Mouse (Mus musculus) mature B cell (primary cell): ENCODE measurements around the gene Rcan1.

ENCODE experiments used
- in situ Hi-C: fragments of 300-500 bp; cut with MboI; formaldehyde crosslinking; loops from 2 replicates; pipeline ENCODE4 v1.14.3; 2019

Rcan1 gene

GRCm38 (mm10) chr16:92399490-92400458, 70.9 kb downstream of the Rcan1 start:
- in situ Hi-C loops: no loop called here

- in situ Hi-C loops: no loop called here
Measured at GRCm38 (mm10) chr16:92398574-92399118, 72.0 kb downstream of the Rcan1 start.

- in situ Hi-C loops: no loop called here
Measured at GRCm38 (mm10) chr16:92397745-92398573, 72.7 kb downstream of the Rcan1 start.

GRCm38 (mm10) chr16:92393732-92394131, 76.9 kb downstream of the Rcan1 start:
- in situ Hi-C loops: no loop called here

- in situ Hi-C loops: no loop called here
Measured at GRCm38 (mm10) chr16:92387692-92388091, 83.0 kb downstream of the Rcan1 start.

- in situ Hi-C loops: no loop called here
Measured at GRCm38 (mm10) chr16:92385062-92385461, 85.6 kb downstream of the Rcan1 start.

- in situ Hi-C loops: no loop called here
Measured at GRCm38 (mm10) chr16:92383412-92383811, 87.3 kb downstream of the Rcan1 start.

- in situ Hi-C loops: no loop called here
Measured at GRCm38 (mm10) chr16:92382508-92382907, 88.2 kb downstream of the Rcan1 start.

GRCm38 (mm10) chr16:92381092-92381491, 89.6 kb downstream of the Rcan1 start:
- in situ Hi-C loops: no loop called here

- in situ Hi-C loops: no loop called here
Measured at GRCm38 (mm10) chr16:92376976-92377375, 93.7 kb downstream of the Rcan1 start.

- in situ Hi-C loops: no loop called here
Measured at GRCm38 (mm10) chr16:92371623-92372022, 99.0 kb downstream of the Rcan1 start.

GRCm38 (mm10) chr16:92369260-92369659, 101.4 kb downstream of the Rcan1 start:
- in situ Hi-C loops: no loop called here

GRCm38 (mm10) chr16:92365477-92365876, 105.2 kb downstream of the Rcan1 start:
- in situ Hi-C loops: no loop called here

- in situ Hi-C loops: no loop called here
Measured at GRCm38 (mm10) chr16:92360711-92361110, 110.0 kb downstream of the Rcan1 start.

- in situ Hi-C loops: no loop called here
Measured at GRCm38 (mm10) chr16:92359229-92359628, 111.4 kb downstream of the Rcan1 start, which contains the start of gene Kcne1. Kcne1 (minus strand) TSS chr16:92359468.

- in situ Hi-C loops: no loop called here
Measured at GRCm38 (mm10) chr16:92358734-92359133, 111.9 kb downstream of the Rcan1 start.

- in situ Hi-C loops: no loop called here
Measured at GRCm38 (mm10) chr16:92357566-92357965, 113.1 kb downstream of the Rcan1 start.

GRCm38 (mm10) chr16:92357023-92357422, 113.6 kb downstream of the Rcan1 start:
- in situ Hi-C loops: no loop called here

- in situ Hi-C loops: no loop called here
Measured at GRCm38 (mm10) chr16:92355982-92356381, 114.7 kb downstream of the Rcan1 start.

- in situ Hi-C loops: no loop called here
Measured at GRCm38 (mm10) chr16:92355366-92355765, 115.3 kb downstream of the Rcan1 start.

- in situ Hi-C loops: no loop called here
Measured at GRCm38 (mm10) chr16:92353897-92354296, 116.8 kb downstream of the Rcan1 start.

GRCm38 (mm10) chr16:92353295-92353694, 117.4 kb downstream of the Rcan1 start:
- in situ Hi-C loops: no loop called here
